Mouse (Mus musculus): ENCODE measurements at regions not wholly inside any gene's neighbourhood (a gene's known extent, or its start where the extent isn't known, plus 50 kb on each side); places are given as distances from the start of the nearest gene placed in this dataset.

DNA sequence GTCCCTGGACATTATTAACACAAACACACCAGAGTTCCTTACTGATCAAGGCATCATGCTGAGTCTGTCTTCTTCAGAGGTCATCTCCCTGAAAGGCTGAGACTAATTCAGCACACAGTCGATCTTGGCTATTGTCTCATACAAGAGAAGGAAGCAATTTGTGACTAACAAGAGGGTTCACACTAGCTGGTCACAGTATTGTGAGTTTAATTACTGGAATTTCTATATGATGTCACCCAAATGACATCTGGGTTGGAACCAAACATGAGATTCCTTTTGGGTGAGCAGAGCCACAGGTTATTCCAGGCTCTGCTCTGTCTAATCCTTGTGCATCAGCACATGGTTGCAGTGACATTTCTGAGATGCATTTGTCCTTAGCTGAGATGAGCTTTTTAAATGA is 1728.9 kb upstream of the Gm7489 start:
- no peaks in the 10 kb centered on the region for H3K4me1 ChIP-seq (ENCODE audit: control insufficient read depth in 1 of 2, insufficient read depth in 2 of 2, low read length in 2 of 2)
- no peaks in the 10 kb centered on the region for H3K79me2 ChIP-seq (ENCODE audit: control insufficient read depth, insufficient read depth, low read length, poor library complexity)
- peaks cover 2 to 3% of the 10 kb centered on the region in 2 experiments; a peak in 2 of 4 replicates for H3K27me3 ChIP-seq (ENCODE audit: control insufficient read depth in 1 of 2, insufficient read depth in 2 of 2, low read length in 2 of 2)
- no peaks in the 10 kb centered on the region for H3K9me3 ChIP-seq (replicated peaks; ENCODE audit: insufficient read depth, low read length)
- no peak overlapping the region for H3K9ac ChIP-seq (ENCODE audit: control insufficient read depth, low read depth, low read length, poor library complexity, severe bottlenecking)
- no peaks in the 10 kb centered on the region for H3K36me3 ChIP-seq (ENCODE audit: control insufficient read depth in 1 of 2, insufficient read depth in 2 of 2, low read length in 2 of 2)
- TF ChIP-seq POLR2A (IDR thresholded peaks at IDR 0.05; ENCODE audit: control insufficient read depth in 1 of 2, insufficient read depth in 1 of 2, low read depth in 1 of 2, low read length in 2 of 2, poor library complexity in 1 of 2) (no peak), POLR2AphosphoS5 (IDR thresholded peaks at IDR 0.05; ENCODE audit: borderline replicate concordance, low read depth, low read length) (no peak), MYB (IDR thresholded peaks at IDR 0.05; ENCODE audit: low read depth, low read length) (no peak)
- H3K27ac ChIP-seq (ENCODE audit: control insufficient read depth, low read depth, low read length), result no peak overlapping the region
- no peak overlapping the region for H3K4me3 ChIP-seq (ENCODE audit: control insufficient read depth in 1 of 2, insufficient read depth in 1 of 2, low read depth in 2 of 2, low read length in 2 of 2)
- no peak for DNase-seq (ENCODE audit: low read depth, low spot score)

- no peaks in the 10 kb centered on the region for H3K79me2 ChIP-seq (ENCODE audit: control insufficient read depth, insufficient read depth, low read length, poor library complexity)
- no peaks in the 10 kb centered on the region for H3K4me1 ChIP-seq (ENCODE audit: control insufficient read depth in 1 of 2, insufficient read depth in 2 of 2, low read length in 2 of 2)
- H3K4me3 ChIP-seq (ENCODE audit: control insufficient read depth in 1 of 2, insufficient read depth in 1 of 2, low read depth in 2 of 2, low read length in 2 of 2), result no peak overlapping the region
- no peaks in the 10 kb centered on the region for H3K36me3 ChIP-seq (ENCODE audit: control insufficient read depth in 1 of 2, insufficient read depth in 2 of 2, low read length in 2 of 2)
- peaks cover 1 to 2% of the 10 kb centered on the region in 2 experiments; a peak in 2 of 4 replicates for H3K27me3 ChIP-seq (ENCODE audit: control insufficient read depth in 1 of 2, insufficient read depth in 2 of 2, low read length in 2 of 2)
- H3K27ac ChIP-seq (ENCODE audit: control insufficient read depth, low read depth, low read length), result no peak overlapping the region
- no peak for DNase-seq (ENCODE audit: low read depth, low spot score)
- H3K9me3 ChIP-seq (replicated peaks; ENCODE audit: insufficient read depth, low read length), result no peaks in the 10 kb centered on the region
- no peak overlapping the region for H3K9ac ChIP-seq (ENCODE audit: control insufficient read depth, low read depth, low read length, poor library complexity, severe bottlenecking)
- no peak for TF ChIP-seq MYC (IDR thresholded peaks at IDR 0.05; ENCODE audit: low read depth, low read length)
- TF ChIP-seq MAX (IDR thresholded peaks at IDR 0.05; ENCODE audit: low read length), result no peak
Observed at GRCm38 (mm10) chr15:52156779-52157178, 1727.9 kb upstream of the Gm7489 start.

GRCm38 (mm10) chr15:52160181-52161088 is 1724.3 kb upstream of the Gm7489 start:
- DNase-seq (ENCODE audit: low read depth, low spot score), result peak; percentile 84
- H3K9me3 ChIP-seq (replicated peaks; ENCODE audit: insufficient read depth, low read length), result no peaks in the 10 kb centered on the region
- H3K79me2 ChIP-seq (ENCODE audit: control insufficient read depth, insufficient read depth, low read length, poor library complexity), result no peaks in the 10 kb centered on the region
- no peak overlapping the region for H3K9ac ChIP-seq (ENCODE audit: control insufficient read depth, low read depth, low read length, poor library complexity, severe bottlenecking)
- no peak overlapping the region for H3K27ac ChIP-seq (ENCODE audit: control insufficient read depth, low read depth, low read length)
- no peaks in the 10 kb centered on the region for H3K36me3 ChIP-seq (ENCODE audit: control insufficient read depth in 1 of 2, insufficient read depth in 2 of 2, low read length in 2 of 2)
- H3K27me3 ChIP-seq (ENCODE audit: control insufficient read depth in 1 of 2, insufficient read depth in 2 of 2, low read length in 2 of 2), result peaks cover 1 to 2% of the 10 kb centered on the region in 2 experiments; a peak in 2 of 4 replicates
- H3K4me1 ChIP-seq (ENCODE audit: control insufficient read depth in 1 of 2, insufficient read depth in 2 of 2, low read length in 2 of 2), result no peaks in the 10 kb centered on the region
- TF ChIP-seq HCFC1 (IDR thresholded peaks at IDR 0.05; ENCODE audit: low read depth, low read length) (peak; percentile 18; the same call in 1 of the 2 replicates), MAFK (IDR thresholded peaks at IDR 0.05; ENCODE audit: borderline replicate concordance, low read depth, low read length) (no peak), MAZ (IDR thresholded peaks at IDR 0.05; ENCODE audit: low read depth, low read length) (0 out of 2 replicates have a peak, but pooled peaks have one; percentile 34), SMC3 (IDR thresholded peaks at IDR 0.05; ENCODE audit: low read depth, low read length) (peak; percentile 94), ETS1 (IDR thresholded peaks at IDR 0.05; ENCODE audit: low read depth, low read length) (no peak), ELF1 (IDR thresholded peaks at IDR 0.05; ENCODE audit: low read depth, low read length) (no peak), SIN3A (IDR thresholded peaks at IDR 0.05; ENCODE audit: low read length) (peak; percentile 42; the same call in 1 of the 2 replicates), ZKSCAN1 (IDR thresholded peaks at IDR 0.05; ENCODE audit: low read depth, low read length) (no peak), ZC3H11A (IDR thresholded peaks at IDR 0.05; ENCODE audit: low read depth, low read length) (peak; percentile 96), TCF12 (IDR thresholded peaks at IDR 0.05; ENCODE audit: low read depth, low read length) (no peak), TAL1 (IDR thresholded peaks at IDR 0.05; ENCODE audit: low read length) (no peak), UBTF (IDR thresholded peaks at IDR 0.05; ENCODE audit: borderline replicate concordance, insufficient read depth, low read depth, low read length) (no peak), RAD21 (IDR thresholded peaks at IDR 0.05; ENCODE audit: low read depth, low read length) (no peak; the same call in none of the 2 replicates), TBP (IDR thresholded peaks at IDR 0.05; ENCODE audit: low read depth, low read length) (no peak), CTCF (IDR thresholded peaks at IDR 0.05 in 2 of 3, conservative IDR thresholded peaks at IDR 0.05 in 1 of 3; ENCODE audit: control insufficient read depth in 1 of 3, insufficient read depth in 1 of 3, low read depth in 2 of 3, low read length in 3 of 3, poor library complexity in 1 of 3, severe bottlenecking in 1 of 3) (peak; percentile 70 to 98 (median 94))
- no peak overlapping the region; a peak in 1 of 4 replicates for H3K4me3 ChIP-seq (ENCODE audit: control insufficient read depth in 1 of 2, insufficient read depth in 1 of 2, low read depth in 2 of 2, low read length in 2 of 2)
